Mouse (Mus musculus): Measurements from ENCODE around the gene Ube2l6.

GRCm38 (mm10) chr2:84810886-84811577, 12.4 kb downstream of the Ube2l6 start:
- peak; percentile 86 for TF ChIP-seq CTCF (IDR thresholded peaks at IDR 0.05; ENCODE audit: low read depth, low read length)
- no peak for TF ChIP-seq POLR2A (IDR thresholded peaks at IDR 0.05; ENCODE audit: borderline replicate concordance, low read depth, low read length)

All from bone marrow macrophage, adult 2 months (primary cell).